Mouse (Mus musculus) pancreas, adult 10 weeks (tissue): ENCODE results near the gene Rassf1. TPM values are rescaled to one million over a fixed set of nuclear protein-coding genes. Genes with fewer than 3 reads are reported as not detected.

Experiments used
- polyA plus RNA-seq: library from polyadenylated mRNA; stranded (reverse); fragments of 350-450 nt; fragmentation: Illumina TruSeq; extraction: RNeasy Lipid Tissue Mini Kit (QIAGEN cat#74804); gene quantifications from one replicate; pipeline ENCODE4 v1.2.3, GENCODE M21; 2015; ENCODE audit warnings: low read depth, low replicate concordance; ENCODE audit not compliant: insufficient read depth

Gene Rassf1
- 10.7 TPM for polyA plus RNA-seq

GRCm38 (mm10) chr9:107551117-107551889 lies at the start of gene Rassf1:
Gene Rassf1 (plus strand): TSS chr9:107551555.

GRCm38 (mm10) chr9:107533791-107534407 lies 17.5 kb upstream of the Rassf1 start, which contains the start of gene Tmem115:
Gene Tmem115 (plus strand): TSS chr9:107533945.

GRCm38 (mm10) chr9:107541474-107542351 lies 9.6 kb upstream of the Rassf1 start, which contains the start of the genes Cyb561d2 and Nprl2:
Gene Cyb561d2 (minus strand): TSS chr9:107542193.
Gene Nprl2 (plus strand): TSS chr9:107542226.

GRCm38 (mm10) chr9:107547026-107547425 lies 4.3 kb upstream of the Rassf1 start, which contains the start of gene Zmynd10:
Gene Zmynd10 (plus strand): TSS chr9:107547298.

GRCm38 (mm10) chr9:107563029-107563581 lies 11.8 kb downstream of the Rassf1 start, which contains the start of gene Tusc2:
Gene Tusc2 (plus strand): TSS chr9:107563255.

GRCm38 (mm10) chr9:107567702-107568319 lies 16.5 kb downstream of the Rassf1 start, which contains the start of gene Hyal2:
Gene Hyal2 (plus strand): TSS chr9:107567945.

GRCm38 (mm10) chr9:107576357-107577107 lies 25.2 kb downstream of the Rassf1 start, which contains the start of gene Hyal1:
Gene Hyal1 (plus strand): TSS chr9:107576927.

GRCm38 (mm10) chr9:107578587-107578986 lies 27.2 kb downstream of the Rassf1 start, which contains the start of gene Naa80:
Gene Naa80 (plus strand): TSS chr9:107578887.

GRCm38 (mm10) chr9:107580501-107581317 lies 29.4 kb downstream of the Rassf1 start, which contains the start of gene Hyal3:
Gene Hyal3 (plus strand): TSS chr9:107580818.

GRCm38 (mm10) chr9:107586974-107587832 lies 35.8 kb downstream of the Rassf1 start, which contains the start of gene Ifrd2:
Gene Ifrd2 (plus strand): TSS chr9:107587642.

GRCm38 (mm10) chr9:107608741-107609432 lies 57.5 kb downstream of the Rassf1 start, which contains the start of gene Sema3b:
Gene Sema3b (minus strand): TSS chr9:107609229.

Other genes with a start within 250 kb of the Rassf1 start
- gene Hemk1, start 213.2 kb upstream of the Rassf1 start, polyA plus RNA-seq, result 12.6 TPM
- gene 6430571L13Rik, start 211.0 kb upstream of the Rassf1 start, polyA plus RNA-seq, result not detected
- 0.20 TPM for gene Cacna2d2, start 151.9 kb upstream of the Rassf1 start, polyA plus RNA-seq
- gene Tmem115, start 17.6 kb upstream of the Rassf1 start, polyA plus RNA-seq, result 6.5 TPM
- 2.8 TPM for gene Cyb561d2, start 9.4 kb upstream of the Rassf1 start, polyA plus RNA-seq
- gene Nprl2, start 9.3 kb upstream of the Rassf1 start, polyA plus RNA-seq, result 5.4 TPM
- gene Zmynd10, start 4.3 kb upstream of the Rassf1 start, polyA plus RNA-seq, result not detected
- gene Tusc2, start 11.7 kb downstream of the Rassf1 start, polyA plus RNA-seq, result 11.3 TPM
- 12.1 TPM for gene Hyal2, start 16.4 kb downstream of the Rassf1 start, polyA plus RNA-seq
- gene Hyal1, start 25.4 kb downstream of the Rassf1 start, polyA plus RNA-seq, result 1.7 TPM
- 10.5 TPM for gene Naa80, start 27.3 kb downstream of the Rassf1 start, polyA plus RNA-seq
- 0.76 TPM for gene Hyal3, start 29.3 kb downstream of the Rassf1 start, polyA plus RNA-seq
- gene Ifrd2, start 36.1 kb downstream of the Rassf1 start, polyA plus RNA-seq, result 23.7 TPM
- 2.8 TPM for gene Sema3b, start 57.7 kb downstream of the Rassf1 start, polyA plus RNA-seq
- gene Gnai2, start 83.8 kb downstream of the Rassf1 start, polyA plus RNA-seq, result 76.6 TPM
- gene Slc38a3, start 118.0 kb downstream of the Rassf1 start, polyA plus RNA-seq, result 99.2 TPM
- gene Gnat1, start 128.2 kb downstream of the Rassf1 start, polyA plus RNA-seq, result not detected
- 19.9 TPM for gene Sema3f, start 158.9 kb downstream of the Rassf1 start, polyA plus RNA-seq
- 36.6 TPM for gene Rbm5, start 219.4 kb downstream of the Rassf1 start, polyA plus RNA-seq